Mouse (Mus musculus) bone marrow, adult 2 months (tissue): Measurements from ENCODE around the gene Arhgef28. TPM values are rescaled to one million over a fixed set of nuclear protein-coding genes. Genes with fewer than 3 reads are reported as not detected.

Experiments
- H3K27ac ChIP-seq: fragments of 200-500 bp; 2 replicates; pipeline ENCODE4 v1.5.1; 2012; ENCODE audit warnings: low read depth, mild to moderate bottlenecking, control low read depth, inconsistent platforms, low read length; ENCODE audit not compliant: control insufficient read depth, poor library complexity, insufficient read depth
- H3K4me1 ChIP-seq: fragments of 200-500 bp; 2 replicates; pipeline ENCODE4 v1.6.1; 2011; ENCODE audit warnings: low read length; ENCODE audit not compliant: control insufficient read depth, insufficient read depth
- H3K4me3 ChIP-seq: fragments of 200-500 bp; replicated peaks from 2 replicates; pipeline ENCODE3; 2011; ENCODE audit warnings: mild to moderate bottlenecking, low read depth, low read length, control low read depth; ENCODE audit not compliant: control insufficient read depth
- CTCF ChIP-seq: fragments of 200-500 bp; IDR thresholded peaks from 2 replicates; pipeline ENCODE4 v1.5.1; 2011; ENCODE audit warnings: low read length, control low read depth; ENCODE audit not compliant: control insufficient read depth, insufficient read depth
- POLR2A ChIP-seq: fragments of 200-500 bp; IDR thresholded peaks from 2 replicates; pipeline ENCODE4 v1.6.1; 2011; ENCODE audit warnings: low read depth, mild to moderate bottlenecking, control low read depth, low read length, borderline replicate concordance; ENCODE audit not compliant: control insufficient read depth
- WGBS: fragments of 180-500 bp; shearing (Covaris S2); methylation state at CpG from one replicate; pipeline ENCODE4 v1.1.7; 2018; 5-methylcytosine and 5-hydroxymethylcytosine counted together
- polyA plus RNA-seq: library from polyadenylated mRNA; stranded (reverse); fragments of >200 nt; gene quantifications from 2 replicates; pipeline ENCODE4 v1.2.4, GENCODE M21; 2011; ENCODE audit warnings: low replicate concordance; ENCODE audit not compliant: missing spikeins, insufficient read depth, insufficient read length

Gene Arhgef28
- polyA plus RNA-seq, 1 experiment, result 2.7 TPM

DNA sequence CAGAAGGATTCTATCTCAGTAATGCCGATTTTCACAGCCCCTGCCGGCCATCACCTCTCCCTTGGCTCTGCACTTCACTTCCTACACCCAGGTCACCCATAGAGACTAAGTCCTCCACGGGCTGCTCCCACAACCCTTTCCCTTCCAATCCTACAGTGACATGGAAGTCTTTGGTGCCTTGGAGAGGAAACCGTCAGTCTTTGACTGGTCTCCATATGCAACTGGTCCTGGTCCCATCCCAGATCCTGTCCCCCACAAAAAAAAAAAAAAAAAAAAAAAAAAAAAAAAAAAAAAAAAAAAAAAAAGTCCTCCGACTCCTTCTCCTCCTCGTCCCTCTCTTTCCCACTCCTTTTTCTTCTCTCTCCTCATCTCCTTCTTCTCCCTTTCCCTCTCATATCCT lies 74.0 kb downstream of the Arhgef28 start:
- TF ChIP-seq POLR2A (no peak), CTCF (no peak)
- Histone ChIP-seq H3K4me1 (no peaks in the 10 kb centered on the region), H3K4me3 (no peak overlapping the region), H3K27ac (no peak overlapping the region)
- WGBS, result 80% methylated on average over 6 of the region's 6 CpGs

DNA sequence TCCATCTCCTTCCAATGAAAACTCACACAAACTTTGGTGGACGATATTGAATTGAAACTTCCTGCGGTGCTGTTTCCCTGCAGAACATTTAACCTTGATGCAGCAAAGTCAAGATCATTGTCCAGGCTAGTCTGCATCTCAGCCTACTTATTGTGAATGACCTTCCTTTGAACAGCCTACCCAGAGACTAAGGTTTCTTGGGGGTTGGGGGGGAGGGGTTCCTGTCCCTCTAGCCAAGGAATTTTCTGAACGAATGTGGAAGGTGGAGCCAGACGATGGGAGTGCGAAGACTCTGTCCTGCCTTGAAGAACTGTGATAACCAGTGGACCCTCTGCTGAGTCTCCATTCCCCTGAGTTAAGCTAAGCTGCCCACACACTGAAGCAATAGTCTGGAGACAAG lies 80.6 kb downstream of the Arhgef28 start:
- no peak overlapping the region for H3K27ac ChIP-seq
- 58% methylated on average over 5 of the region's 5 CpGs for WGBS
- TF ChIP-seq POLR2A (no peak), CTCF (no peak)
- H3K4me1 ChIP-seq, result peaks cover 2% of the 10 kb centered on the region; the same call in 1 of the 2 replicates
- H3K4me3 ChIP-seq, result no peak overlapping the region

DNA sequence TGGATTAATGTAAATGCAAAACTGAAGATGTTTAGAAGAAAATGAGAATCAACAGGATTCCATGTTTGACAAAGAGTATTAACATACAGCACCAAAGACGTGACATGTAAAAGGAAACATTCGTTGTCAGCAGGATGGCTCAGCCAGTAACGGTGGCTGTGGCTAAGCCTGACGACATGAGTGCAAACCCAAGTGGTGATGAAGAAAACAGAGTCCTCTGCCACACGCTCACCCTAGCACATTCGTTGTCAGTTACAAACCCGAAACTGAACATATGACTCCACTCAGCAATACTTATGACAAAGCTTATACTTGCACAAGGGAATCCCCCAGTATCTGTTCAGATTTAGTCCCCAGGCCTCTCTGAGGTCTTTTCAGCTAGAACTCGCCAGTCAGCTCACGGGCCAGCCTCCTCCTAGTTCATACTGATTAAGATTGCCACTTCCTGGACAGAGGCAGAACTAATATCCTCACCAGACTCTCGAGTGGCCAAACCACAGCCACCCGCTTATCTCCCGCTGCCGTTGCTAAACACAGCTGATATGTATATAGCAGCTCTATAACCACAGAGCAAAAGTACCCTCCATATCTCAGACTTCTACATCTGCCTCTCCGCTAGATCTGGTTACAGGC lies 82.0 kb downstream of the Arhgef28 start:
- 4% methylated on average over 14 of the region's 14 CpGs for WGBS
- peaks cover 2% of the 10 kb centered on the region; the same call in 1 of the 2 replicates for H3K4me1 ChIP-seq
- no peak for TF ChIP-seq POLR2A
- no peak overlapping the region for H3K27ac ChIP-seq
- H3K4me3 ChIP-seq, result peak overlapping the region; percentile 26

DNA sequence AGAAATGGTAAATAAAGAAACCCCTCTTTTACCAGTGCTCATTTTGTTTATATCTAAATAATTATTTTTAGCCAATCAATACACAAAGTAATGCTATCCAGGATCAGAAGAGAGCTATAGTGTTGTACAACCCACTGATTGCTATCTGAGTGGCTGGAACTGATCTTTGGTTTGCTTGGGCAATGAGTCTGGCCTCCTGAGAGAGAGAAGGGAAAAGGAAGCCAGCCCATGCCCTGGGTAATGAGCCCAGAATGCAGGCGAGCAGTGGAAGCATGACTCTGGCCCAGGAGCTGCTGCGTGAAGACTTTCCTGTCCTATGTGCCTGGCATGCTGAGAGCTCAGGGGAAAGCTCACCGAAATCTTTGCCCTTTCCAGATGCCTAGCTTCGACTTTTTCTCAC lies 83.5 kb downstream of the Arhgef28 start:
- Histone ChIP-seq H3K4me3 (no peak overlapping the region), H3K4me1 (peaks cover 2% of the 10 kb centered on the region; the same call in 1 of the 2 replicates), H3K27ac (no peak overlapping the region)
- TF ChIP-seq POLR2A, result no peak
- no peak for TF ChIP-seq CTCF
- WGBS, result 18% methylated on average over 4 of the region's 4 CpGs

DNA sequence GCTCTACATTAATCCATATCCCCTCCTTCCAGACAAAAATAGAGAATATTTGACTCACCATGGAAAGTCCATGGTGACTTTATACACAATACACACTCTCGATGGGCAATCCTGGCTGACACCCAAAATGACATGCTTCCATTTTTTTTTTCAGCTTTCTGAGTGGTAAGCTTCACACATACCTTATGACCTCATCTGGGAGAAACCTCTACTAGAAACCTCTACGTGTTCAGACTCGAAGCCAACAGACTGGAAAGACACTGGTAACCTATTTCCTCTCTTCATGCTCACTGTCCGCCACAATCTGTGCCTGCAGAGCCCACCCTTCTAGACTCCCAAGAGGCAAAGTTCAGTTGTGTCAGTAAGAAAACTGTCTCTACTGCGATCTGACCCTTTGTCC lies 84.2 kb downstream of the Arhgef28 start:
- TF ChIP-seq POLR2A (no peak), CTCF (no peak)
- H3K4me3 ChIP-seq, result no peak overlapping the region

DNA sequence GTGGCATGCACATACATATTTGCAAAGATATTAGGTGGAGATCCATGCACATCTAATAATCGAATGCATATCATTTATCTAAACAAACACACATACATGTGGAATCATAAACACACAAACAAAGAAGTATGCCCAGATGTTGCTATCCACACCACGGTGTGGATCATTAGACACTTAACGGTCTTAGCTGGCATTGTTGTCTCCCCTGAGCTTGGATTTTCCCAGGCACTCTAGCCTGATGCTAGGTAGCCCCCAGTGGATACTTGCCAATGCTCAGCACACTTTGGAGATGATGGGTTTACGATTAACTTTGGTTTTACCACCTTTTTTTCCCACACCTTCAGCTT lies 85.1 kb downstream of the Arhgef28 start:
- TF ChIP-seq CTCF, result no peak
- TF ChIP-seq POLR2A, result no peak
- peaks cover 2% of the 10 kb centered on the region; the same call in 1 of the 2 replicates for H3K4me1 ChIP-seq
- H3K4me3 ChIP-seq, result no peak overlapping the region
- H3K27ac ChIP-seq, result no peak overlapping the region
- whole genome bisulfite sequencing, result 82% methylated on average over 4 of the region's 4 CpGs

More for the DNA sequence above, 84.2 kb downstream of the Arhgef28 start:
- Histone ChIP-seq H3K4me1 (peaks cover 2% of the 10 kb centered on the region; the same call in 1 of the 2 replicates), H3K27ac (no peak overlapping the region)
- WGBS, result 49% methylated on average over 5 of the region's 5 CpGs

DNA sequence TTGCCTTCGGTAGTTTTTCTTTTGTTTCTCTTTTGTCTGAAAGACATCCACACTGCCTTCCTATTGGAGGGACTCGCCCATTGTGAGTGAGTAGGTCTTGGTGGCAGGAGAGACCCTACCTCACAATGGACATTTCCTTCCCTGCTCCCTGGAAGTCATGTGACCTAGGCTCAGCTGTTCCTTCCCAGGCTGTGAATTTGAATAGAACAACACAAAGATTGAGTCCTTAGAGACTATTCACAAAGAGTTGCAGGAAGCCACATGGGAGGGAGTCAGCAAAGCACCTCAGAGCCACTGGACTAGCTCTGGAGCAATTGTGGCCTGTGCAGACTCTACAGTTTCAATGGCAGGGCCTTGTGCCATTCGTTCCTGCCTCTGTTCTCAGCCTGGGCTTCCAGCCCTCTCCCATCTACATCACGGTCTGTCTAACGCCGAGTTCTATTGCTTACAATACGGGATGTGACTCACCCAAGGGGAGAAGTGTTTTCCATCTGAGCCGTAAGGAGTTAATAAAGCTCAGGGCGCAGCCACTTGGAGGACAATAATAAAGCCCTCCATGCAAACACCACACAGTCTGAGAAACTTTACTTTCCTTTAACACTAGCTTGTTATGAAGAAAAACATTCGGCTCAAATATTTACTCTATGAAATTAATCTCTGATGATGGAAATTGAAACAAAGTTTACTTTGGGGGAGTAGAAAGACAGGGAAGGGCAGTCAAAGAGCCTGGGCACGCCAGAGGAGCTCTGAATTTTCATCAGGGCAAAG lies 85.7 kb downstream of the Arhgef28 start:
- H3K4me1 ChIP-seq, result peaks cover 2% of the 10 kb centered on the region; the same call in 1 of the 2 replicates
- H3K27ac ChIP-seq, result no peak overlapping the region
- 84% methylated on average over 11 of the region's 11 CpGs for WGBS
- H3K4me3 ChIP-seq, result no peak overlapping the region
- no peak for TF ChIP-seq POLR2A
- TF ChIP-seq CTCF, result no peak

DNA sequence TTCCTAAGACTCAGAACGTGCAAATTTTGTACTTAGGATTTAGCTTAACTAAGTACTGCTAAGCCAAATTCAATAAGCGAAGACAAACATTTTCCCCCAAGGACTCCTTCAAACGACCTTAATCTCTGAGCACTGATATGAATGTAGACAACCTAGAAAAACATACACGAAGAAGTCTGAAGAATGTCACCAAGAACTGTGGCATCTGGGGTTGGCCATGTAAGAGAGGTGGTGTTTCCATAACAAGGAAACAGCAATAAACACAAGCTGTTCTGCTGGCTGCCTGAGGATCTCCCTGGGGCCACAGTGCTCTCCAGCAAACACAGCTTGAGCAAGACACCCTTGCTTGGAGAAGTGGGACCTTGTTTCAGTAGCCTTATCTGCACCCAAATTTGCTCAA lies 87.9 kb downstream of the Arhgef28 start:
- no peaks in the 10 kb centered on the region; the same call in 1 of the 2 replicates for H3K4me1 ChIP-seq
- 76% methylated on average over 4 of the region's 4 CpGs for WGBS
- TF ChIP-seq POLR2A (no peak), CTCF (no peak)

More for the DNA sequence above, 87.9 kb downstream of the Arhgef28 start:
- Histone ChIP-seq H3K27ac (no peak overlapping the region), H3K4me3 (no peak overlapping the region)
